Mouse (Mus musculus): ENCODE data around the gene Adnp.

Gene Adnp

DNA sequence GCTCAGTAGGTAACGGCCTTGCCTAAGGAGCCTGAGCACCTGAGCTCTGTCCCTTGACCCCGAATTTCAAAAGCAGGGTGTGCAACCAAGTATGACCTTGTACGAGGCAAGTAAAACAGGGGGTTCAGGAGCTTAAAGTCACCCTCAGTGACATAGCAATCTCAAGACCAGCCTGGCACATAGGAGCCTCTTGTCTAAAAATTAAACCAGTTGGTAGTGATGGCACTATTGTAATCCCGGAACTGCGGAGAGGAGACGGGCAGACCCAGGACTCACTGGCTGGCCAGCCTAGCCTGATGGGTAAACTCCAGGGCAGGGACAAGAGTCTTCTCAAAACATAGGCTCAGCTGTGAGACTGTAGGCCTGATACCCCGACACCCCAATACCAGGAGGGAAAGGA, 51.2 kb downstream of the Adnp start:
- no peak for DNase-seq

DNA sequence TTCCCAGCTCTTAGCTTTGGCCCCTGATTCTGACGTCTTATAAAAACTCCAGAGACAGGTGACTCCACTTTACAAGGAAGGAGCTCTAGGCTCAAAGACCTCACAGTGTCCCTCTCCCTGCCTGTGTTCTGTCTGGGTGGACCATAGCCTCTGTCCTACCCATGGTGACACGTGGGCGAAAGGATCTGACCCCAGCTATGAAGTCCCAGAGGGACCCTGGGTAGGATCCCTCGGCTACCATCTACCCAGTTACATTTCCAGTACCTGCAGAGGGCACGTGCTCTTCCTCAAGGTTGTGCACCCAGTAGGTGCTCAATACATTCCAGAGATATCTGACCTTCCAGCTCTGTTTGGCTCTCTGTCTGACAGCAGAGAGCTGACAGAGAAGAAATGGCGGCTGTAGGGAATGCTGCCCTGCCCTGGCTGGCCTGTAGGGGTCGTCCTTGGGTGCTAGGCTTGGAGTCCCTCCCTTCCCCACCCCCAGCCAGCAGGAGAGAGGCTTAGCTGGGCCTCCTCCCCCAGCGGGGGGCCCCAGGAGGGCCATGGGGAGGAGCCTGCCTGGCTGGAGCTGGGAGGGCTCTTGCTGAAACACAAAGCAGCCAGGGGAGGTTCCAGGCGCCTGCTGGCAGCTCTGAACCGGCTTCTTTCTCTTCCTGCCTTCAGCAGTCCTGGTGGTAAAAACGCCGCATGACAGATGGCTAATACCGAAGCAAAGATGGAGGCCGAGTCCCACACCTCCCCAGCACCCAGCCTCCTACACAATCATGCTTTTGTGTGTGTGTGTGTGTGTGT, 52.6 kb downstream of the Adnp start:
- peak; percentile 98 for DNase-seq

GRCm38 (mm10) chr2:168149241-168149640, 57.7 kb downstream of the Adnp start:
- DNase-seq = no peak

DNA sequence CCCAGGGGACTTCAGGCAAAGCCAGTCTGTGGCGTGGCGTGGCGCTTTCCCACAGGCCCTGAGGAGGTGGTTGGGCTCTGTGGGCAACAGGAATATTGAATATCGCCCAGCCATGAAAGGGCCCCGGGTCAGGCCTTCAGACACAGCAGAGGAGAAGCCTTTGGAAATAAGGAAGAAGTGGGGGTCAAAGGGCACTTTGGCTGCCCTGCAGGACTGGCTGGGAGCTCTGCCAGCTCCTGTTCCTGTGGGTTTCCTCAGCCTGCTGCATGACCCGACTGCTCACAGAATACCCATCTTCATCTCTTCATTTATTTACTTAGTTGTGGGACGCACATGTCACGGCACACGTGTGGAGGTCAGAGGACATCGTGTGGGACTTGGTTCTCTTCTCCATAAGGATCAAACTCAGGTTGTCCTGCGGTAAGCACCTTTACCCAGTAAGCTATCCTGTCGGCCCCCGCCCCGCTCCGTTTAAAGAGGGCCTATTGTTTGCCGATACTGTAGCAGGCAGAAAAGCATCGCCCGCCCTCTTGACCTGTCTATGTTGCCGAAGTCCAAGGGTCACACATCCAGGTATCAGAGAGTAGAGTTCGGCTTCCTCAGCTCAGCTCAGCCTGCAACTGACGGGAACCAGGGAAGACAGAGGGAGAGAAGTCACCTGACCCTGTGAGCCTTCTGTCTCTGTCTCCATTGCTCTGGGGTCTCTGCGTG, 59.0 kb downstream of the Adnp start:
- DNase-seq = no peak

DNA sequence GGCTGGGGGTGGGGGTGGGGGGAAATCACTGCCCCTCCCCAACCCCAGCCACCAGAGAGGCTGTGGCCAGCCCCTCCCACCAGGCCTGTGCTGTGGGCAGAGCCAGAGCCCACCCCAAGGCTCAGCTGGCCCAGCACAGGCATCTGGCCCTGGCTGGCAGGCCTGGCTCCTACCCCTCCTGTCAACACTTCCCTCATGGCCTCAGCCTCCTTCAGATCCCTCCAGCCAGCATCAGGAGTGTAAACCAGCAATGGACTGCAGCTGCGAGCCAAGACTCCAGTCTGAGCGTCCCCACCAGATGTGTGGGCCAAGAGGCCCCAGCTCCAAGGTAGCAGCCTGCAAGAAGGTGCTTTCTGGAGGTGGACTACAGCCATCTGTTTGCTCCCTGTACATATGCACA, 61.5 kb downstream of the Adnp start:
- DNase-seq = no peak

DNA sequence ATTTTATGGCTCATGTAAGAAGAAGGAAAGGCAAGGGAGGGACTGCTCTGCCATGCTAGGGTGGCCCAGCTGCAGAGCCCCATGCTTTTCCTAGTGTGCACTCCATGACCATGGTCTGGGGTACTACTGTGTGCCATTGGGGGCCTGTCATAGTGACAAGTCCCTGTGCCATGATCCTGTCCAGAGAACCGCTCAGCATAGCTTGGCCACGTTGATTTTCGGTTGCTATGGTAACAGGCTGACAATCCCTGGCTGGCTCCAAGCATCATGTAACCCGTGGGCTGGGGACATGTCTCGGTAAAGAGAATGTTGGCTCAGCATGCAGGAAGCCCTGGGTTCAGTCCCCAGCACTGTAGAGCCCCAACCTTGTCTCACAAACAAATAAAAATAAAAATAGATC, 63.1 kb downstream of the Adnp start:
- peak; percentile 46 for DNase-seq

DNA sequence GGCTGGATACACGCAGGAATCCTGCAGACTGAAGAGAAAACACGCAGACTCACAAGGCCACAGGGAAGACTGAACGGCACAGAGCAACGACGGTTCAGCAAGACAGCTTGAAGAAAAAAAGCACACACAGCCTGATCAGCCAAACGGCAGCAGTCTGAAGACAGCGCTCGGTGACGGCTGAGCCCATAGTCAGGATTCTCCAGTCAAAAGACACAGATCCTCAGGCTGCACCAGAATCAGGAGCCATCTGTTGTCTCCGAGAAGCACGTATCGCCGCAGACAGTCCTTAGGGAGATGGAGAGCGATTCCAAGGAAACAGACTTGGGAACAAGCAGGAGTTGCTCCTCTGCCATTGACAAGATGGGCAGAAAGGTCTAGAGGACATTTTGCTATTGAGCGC, 69.8 kb downstream of the Adnp start:
- DNase-seq = no peak
